Mouse (Mus musculus) gastrocnemius, postnatal 36 days (tissue): ENCODE results near the gene Arhgap32. TPM values are rescaled to one million over a fixed set of nuclear protein-coding genes. Genes with fewer than 3 reads are reported as not detected.
A peak's percentile ranks its signal among the peaks of the same experiment; 100 is the strongest.
"Not testable (repeated sequence)": the region's sequence is repeated elsewhere in the genome, so short reads cannot be mapped to it uniquely, and the experiment has no call there.

Experiments used
- DNase-seq, 2 experiments: peaks; one replicate each; pipeline ENCODE4 v3.0.0; 2022
- intact Hi-C: fragments of 180-260 bp; cut with DNase I; formaldehyde crosslinking; loops from one replicate; pipeline ENCODE4 v1.15.1; 2025
- total RNA-seq, 2 experiments: library from RNA; stranded (reverse); gene quantifications; 2 replicates each; pipeline ENCODE4 v1.2.3; 2021

Arhgap32 gene
- total RNA-seq, 2 experiments from 2014 or later, result 4.5 to 6.0 TPM

GRCm38 (mm10) chr9:32136680-32137295 lies 20.9 kb downstream of the Arhgap32 start:
- no peak for DNase-seq
- intact Hi-C loops, result no loop called here

- intact Hi-C loops, result no loop called here
- DNase-seq, result no peak
These were observed 21.9 kb downstream of the Arhgap32 start for GRCm38 (mm10) chr9:32137697-32138426.

- no peak for DNase-seq
- intact Hi-C loops, result no loop called here
These were observed 22.7 kb downstream of the Arhgap32 start for GRCm38 (mm10) chr9:32138616-32139015.

GRCm38 (mm10) chr9:32139641-32140040 lies 23.7 kb downstream of the Arhgap32 start:
- intact Hi-C loops, result no loop called here
- no peak for DNase-seq

- intact Hi-C loops, result no loop called here
- no peak for DNase-seq
These were observed 26.9 kb downstream of the Arhgap32 start for GRCm38 (mm10) chr9:32142834-32143233.

- DNase-seq, result no peak
- intact Hi-C loops, result no loop called here
These were observed 27.5 kb downstream of the Arhgap32 start for GRCm38 (mm10) chr9:32143451-32143850.

GRCm38 (mm10) chr9:32146257-32146996 lies 30.5 kb downstream of the Arhgap32 start:
- DNase-seq, result no peak
- intact Hi-C loops, result no loop called here

- no peak for DNase-seq
- intact Hi-C loops, result no loop called here
These were observed 33.3 kb downstream of the Arhgap32 start for GRCm38 (mm10) chr9:32149241-32149640.

GRCm38 (mm10) chr9:32149836-32150642 lies 34.1 kb downstream of the Arhgap32 start:
- no peak for DNase-seq
- intact Hi-C loops, result no loop called here

GRCm38 (mm10) chr9:32154727-32155371 lies 38.9 kb downstream of the Arhgap32 start:
- intact Hi-C loops, result loop anchor here (5.0 kb wide), 1 partner anchor 183 kb away; no protein-coding TSS in a partner anchor
- no peak for DNase-seq

- intact Hi-C loops, result loop anchor here (5.0 kb wide), 1 partner anchor 184 kb away; no protein-coding TSS in a partner anchor
- DNase-seq, result no peak
These were observed 40.8 kb downstream of the Arhgap32 start for GRCm38 (mm10) chr9:32156706-32157105.

- intact Hi-C loops, result loop anchor here (5.0 kb wide), 1 partner anchor 185 kb away; no protein-coding TSS in a partner anchor
- no peak for DNase-seq
These were observed 41.3 kb downstream of the Arhgap32 start for GRCm38 (mm10) chr9:32157201-32157600.

- intact Hi-C loops, result loop anchor here (5.0 kb wide), 1 partner anchor 187 kb away; no protein-coding TSS in a partner anchor
- peak; percentile 29 to 44 for DNase-seq
These were observed 43.1 kb downstream of the Arhgap32 start for GRCm38 (mm10) chr9:32158837-32159543.

GRCm38 (mm10) chr9:32159724-32160123 lies 43.8 kb downstream of the Arhgap32 start:
- intact Hi-C loops, result loop anchor here (2.0 to 5.0 kb wide), 3 partner anchors 187 to 602 kb away; no protein-coding TSS in a partner anchor
- no peak for DNase-seq

- intact Hi-C loops, result loop anchor here (5.0 kb wide), 1 partner anchor 605 kb away; no protein-coding TSS in a partner anchor
- no peak for DNase-seq
These were observed 46.9 kb downstream of the Arhgap32 start for GRCm38 (mm10) chr9:32162792-32163191.

- DNase-seq, result not testable (repeated sequence)
- intact Hi-C loops, result loop anchor here (5.0 kb wide), 1 partner anchor 607 kb away; no protein-coding TSS in a partner anchor
These were observed 47.9 kb downstream of the Arhgap32 start for GRCm38 (mm10) chr9:32163820-32164219.

GRCm38 (mm10) chr9:32168546-32169137 lies 52.7 kb downstream of the Arhgap32 start:
- intact Hi-C loops, result no loop called here
- no peak for DNase-seq

- no peak for DNase-seq
These were observed 54.8 kb downstream of the Arhgap32 start for GRCm38 (mm10) chr9:32170713-32171112.

More at GRCm38 (mm10) chr9:32170713-32171112, 54.8 kb downstream of the Arhgap32 start:
- intact Hi-C loops, result no loop called here
